Mouse (Mus musculus) midbrain, embryonic 10.5 days (tissue): ENCODE data around the gene Mustn1. TPM values are rescaled to one million over a fixed set of nuclear protein-coding genes. Genes with fewer than 3 reads are reported as not detected.

ENCODE experiments used
- DNase-seq: peaks from one replicate; pipeline ENCODE4 v3.0.0-alpha.2; 2017; ENCODE audit warnings: low spot score
- H3K27ac ChIP-seq: fragments of 300-500 bp; sonication (generic); replicated peaks from 2 replicates; pipeline ENCODE4 v1.5.1; 2016; ENCODE audit warnings: mild to moderate bottlenecking
- H3K27me3 ChIP-seq: fragments of 300-500 bp; sonication (generic); 2 replicates; pipeline ENCODE4 v1.6.1; 2016; ENCODE audit warnings: low read depth, mild to moderate bottlenecking; ENCODE audit not compliant: poor library complexity, severe bottlenecking
- H3K36me3 ChIP-seq: fragments of 300-500 bp; sonication (generic); 2 replicates; pipeline ENCODE4 v1.6.1; 2016; ENCODE audit warnings: mild to moderate bottlenecking, moderate library complexity
- H3K4me1 ChIP-seq: fragments of 300-500 bp; sonication (generic); 2 replicates; pipeline ENCODE4 v1.6.1; 2016
- H3K4me3 ChIP-seq: fragments of 300-500 bp; sonication (generic); 2 replicates; pipeline ENCODE4 v1.5.1; 2016; ENCODE audit warnings: mild to moderate bottlenecking, moderate library complexity
- H3K9me3 ChIP-seq: fragments of 300-500 bp; sonication (generic); replicated peaks from 2 replicates; pipeline ENCODE4 v1.6.1; 2016; ENCODE audit warnings: mild to moderate bottlenecking
- WGBS: fragments of 180-500 bp; shearing (Covaris S2); methylation state at CpG from one replicate; pipeline ENCODE4 v1.1.7; 2016; 5-methylcytosine and 5-hydroxymethylcytosine counted together
- polyA plus RNA-seq: library from polyadenylated mRNA; unstranded; fragments of >200 nt; fragmentation: Nextera tagmentation; extraction: Ambion mirVana; gene quantifications from 2 replicates; pipeline ENCODE4 v1.2.1, GENCODE M21; 2016

Mustn1 gene
- polyA plus RNA-seq = 0.19 and 0.46 TPM in 2 replicates

DNA sequence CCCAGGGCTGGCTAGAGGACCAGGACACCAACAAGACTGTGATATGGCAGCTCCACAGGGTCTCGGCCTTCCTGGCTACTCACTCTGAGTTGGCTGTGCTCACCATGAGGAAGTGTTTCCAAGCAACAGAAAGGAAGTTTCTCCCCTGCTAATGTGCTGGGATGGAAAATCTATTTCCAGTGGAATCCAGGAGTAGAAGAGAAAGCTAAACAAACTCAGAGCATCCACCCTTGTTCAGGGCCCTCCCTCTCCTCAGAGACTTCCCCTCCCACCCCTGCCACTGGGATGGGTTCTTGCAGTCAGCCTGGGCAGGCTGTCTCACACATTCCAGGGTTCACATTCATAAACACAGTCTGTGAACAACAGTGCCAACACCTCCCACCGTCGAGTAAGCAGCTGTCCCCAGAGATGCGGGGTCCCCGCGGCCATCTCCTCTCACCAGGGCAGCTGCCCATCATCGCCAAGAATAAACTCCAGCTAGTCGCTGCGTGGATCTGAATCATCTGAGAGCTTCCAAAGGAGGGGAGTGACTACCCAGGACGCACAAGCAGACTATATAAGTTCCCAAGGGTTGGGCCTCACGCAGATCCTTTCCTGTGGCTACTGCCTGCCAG is at the start of gene Mustn1:
Gene Mustn1 (plus strand): TSS at position 243 of the 614 bp plus-strand sequence.
- no peak within 1 kb of the TSS for H3K27ac ChIP-seq
- 79% methylated on average over 11 of the region's 11 CpGs for WGBS
- H3K9me3 ChIP-seq = no peaks in the 10 kb centered on the region

DNA sequence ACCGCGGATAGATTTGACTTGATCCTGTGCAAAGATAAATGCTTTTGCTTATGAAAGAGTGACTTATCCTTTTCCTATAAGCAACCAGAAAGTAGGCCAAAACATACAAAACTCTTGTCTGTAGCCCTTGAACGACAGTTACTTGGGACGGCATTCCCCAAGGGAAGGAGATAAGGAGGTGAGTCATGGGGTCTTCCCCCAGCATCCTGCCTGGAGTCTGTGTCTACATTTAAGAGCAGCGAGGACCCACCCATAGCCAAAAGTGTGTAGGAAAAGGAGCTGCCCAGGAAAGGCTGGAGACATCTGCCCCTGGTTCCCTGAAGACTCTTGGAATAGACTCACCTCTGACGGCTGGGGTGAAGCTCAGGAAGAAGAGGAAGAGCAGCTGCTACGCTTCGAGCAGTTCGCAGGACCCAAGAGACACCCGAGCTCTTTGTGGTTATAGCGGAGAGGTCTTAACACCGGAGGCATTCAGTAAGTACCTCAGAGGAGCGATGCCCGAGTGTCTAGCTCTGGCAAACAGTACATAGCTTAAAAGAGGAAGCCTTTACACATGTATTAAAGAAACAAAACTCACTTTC is 41.5 kb upstream of the Mustn1 start:
- peaks cover 35% of the 10 kb centered on the region for H3K36me3 ChIP-seq
- H3K4me3 ChIP-seq = no peak overlapping the region
- H3K27me3 ChIP-seq = no peaks in the 10 kb centered on the region
- no peaks in the 10 kb centered on the region for H3K4me1 ChIP-seq
- WGBS = 95% methylated on average over 14 of the region's 14 CpGs
- H3K9me3 ChIP-seq = no peaks in the 10 kb centered on the region
- DNase-seq = no peak
- no peak overlapping the region for H3K27ac ChIP-seq

More for the DNA sequence above, at the start of gene Mustn1:
- peaks cover 23% of the 10 kb centered on the region for H3K36me3 ChIP-seq
- no peak for DNase-seq
- no peak within 1 kb of the TSS for H3K4me3 ChIP-seq
- peaks cover 5% of the 10 kb centered on the region for H3K4me1 ChIP-seq
- H3K27me3 ChIP-seq = no peaks in the 10 kb centered on the region

DNA sequence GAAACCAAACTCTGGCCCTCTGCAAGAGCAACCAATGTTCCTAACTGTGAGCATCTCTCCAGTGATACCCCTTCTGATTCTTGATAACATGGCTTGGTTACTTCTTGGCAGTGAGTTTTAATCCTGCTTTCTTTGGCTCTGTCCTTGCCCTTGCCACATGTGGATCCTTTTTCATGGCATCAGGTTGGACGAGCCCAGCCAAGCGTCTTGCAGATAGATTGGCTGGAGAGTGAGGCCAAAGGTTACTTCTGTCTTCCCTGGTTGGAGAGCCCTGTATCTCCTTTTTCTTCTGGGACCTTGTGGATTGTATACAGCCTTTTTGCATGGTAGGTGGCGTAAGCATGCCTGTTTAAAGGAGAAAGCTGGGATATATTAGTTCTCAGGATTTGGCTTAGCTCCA is 35.3 kb upstream of the Mustn1 start:
- Histone ChIP-seq H3K4me3 (no peak overlapping the region), H3K36me3 (peaks cover 17% of the 10 kb centered on the region), H3K27me3 (no peaks in the 10 kb centered on the region), H3K9me3 (no peaks in the 10 kb centered on the region), H3K4me1 (no peaks in the 10 kb centered on the region), H3K27ac (no peak overlapping the region)
- DNase-seq = no peak
- 90% methylated on average over 3 of the region's 3 CpGs for WGBS

DNA sequence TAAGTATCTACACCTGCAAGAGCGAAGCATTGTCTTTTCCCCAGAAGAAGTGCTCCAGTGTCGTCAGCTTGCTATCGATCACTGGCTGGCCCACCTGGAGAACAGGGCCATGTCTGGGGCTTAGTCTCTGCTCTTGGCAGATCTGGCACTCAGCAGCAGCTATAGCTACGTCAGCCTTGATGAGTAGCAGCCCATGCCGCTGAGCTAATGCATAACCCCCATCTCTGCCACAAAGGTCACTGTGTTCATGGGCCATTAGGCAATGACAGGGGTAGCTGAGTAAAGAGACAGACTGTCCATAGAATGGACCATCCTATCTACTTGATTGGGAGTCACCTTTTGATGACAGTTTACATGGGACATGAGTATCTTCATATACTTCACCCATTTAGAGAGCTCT is 28.5 kb upstream of the Mustn1 start:
- H3K9me3 ChIP-seq = no peaks in the 10 kb centered on the region
- WGBS = 95% methylated on average over 5 of the region's 5 CpGs

DNA sequence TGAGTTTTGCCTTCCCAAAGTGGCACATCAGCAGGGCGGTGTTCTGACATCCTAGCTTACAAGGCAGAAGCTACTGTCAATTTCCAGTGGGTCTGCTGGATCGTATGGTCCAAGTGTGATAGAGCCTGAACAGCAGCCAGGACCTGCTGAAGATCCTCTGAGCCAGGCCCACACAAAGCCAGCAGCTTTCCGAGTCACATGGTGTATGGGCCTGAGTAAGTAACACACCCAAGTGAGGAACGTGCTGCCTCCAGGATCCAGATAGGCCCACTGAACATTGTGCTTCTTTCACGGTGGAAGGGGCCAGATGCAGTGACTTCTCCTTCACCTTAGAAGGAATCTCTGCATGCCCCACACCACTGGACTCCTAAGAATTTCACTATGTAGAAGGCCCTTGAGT is 26.7 kb upstream of the Mustn1 start:
- Histone ChIP-seq H3K27ac (no peak overlapping the region), H3K4me1 (no peaks in the 10 kb centered on the region), H3K27me3 (no peaks in the 10 kb centered on the region), H3K4me3 (no peak overlapping the region), H3K9me3 (no peaks in the 10 kb centered on the region), H3K36me3 (no peaks in the 10 kb centered on the region)
- WGBS = 91% methylated on average over 5 of the region's 5 CpGs
- no peak for DNase-seq

More for the DNA sequence above, 28.5 kb upstream of the Mustn1 start:
- Histone ChIP-seq H3K36me3 (0 out of 2 replicates have a peak, but pooled peaks cover 3% of the 10 kb centered on the region), H3K4me1 (no peaks in the 10 kb centered on the region), H3K27me3 (no peaks in the 10 kb centered on the region), H3K4me3 (no peak overlapping the region), H3K27ac (no peak overlapping the region)
- DNase-seq = no peak

DNA sequence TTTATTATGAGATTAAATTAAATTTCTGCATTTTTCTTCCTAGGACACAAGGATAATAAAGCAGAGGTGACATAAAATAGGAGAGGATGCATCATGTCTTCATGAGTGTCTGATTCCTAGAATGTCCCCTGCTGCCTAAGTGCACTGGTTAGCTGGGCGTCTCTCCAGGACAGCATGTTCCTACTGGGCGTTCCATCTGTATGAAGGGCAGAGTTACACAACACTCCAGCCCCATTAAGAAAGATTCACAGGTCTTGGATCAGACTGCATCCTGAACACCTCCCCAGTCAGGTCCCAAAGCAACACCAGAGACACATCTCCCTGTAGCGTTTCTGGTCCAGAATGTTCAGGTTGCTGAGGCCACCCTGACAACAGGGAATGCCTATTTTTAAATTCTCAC is 23.7 kb upstream of the Mustn1 start:
- no peaks in the 10 kb centered on the region for H3K4me1 ChIP-seq
- H3K9me3 ChIP-seq = no peaks in the 10 kb centered on the region
- H3K4me3 ChIP-seq = no peak overlapping the region
- H3K36me3 ChIP-seq = no peaks in the 10 kb centered on the region
- DNase-seq = no peak
- no peaks in the 10 kb centered on the region for H3K27me3 ChIP-seq
- H3K27ac ChIP-seq = no peak overlapping the region
- 94% methylated on average over 3 of the region's 3 CpGs for WGBS

DNA sequence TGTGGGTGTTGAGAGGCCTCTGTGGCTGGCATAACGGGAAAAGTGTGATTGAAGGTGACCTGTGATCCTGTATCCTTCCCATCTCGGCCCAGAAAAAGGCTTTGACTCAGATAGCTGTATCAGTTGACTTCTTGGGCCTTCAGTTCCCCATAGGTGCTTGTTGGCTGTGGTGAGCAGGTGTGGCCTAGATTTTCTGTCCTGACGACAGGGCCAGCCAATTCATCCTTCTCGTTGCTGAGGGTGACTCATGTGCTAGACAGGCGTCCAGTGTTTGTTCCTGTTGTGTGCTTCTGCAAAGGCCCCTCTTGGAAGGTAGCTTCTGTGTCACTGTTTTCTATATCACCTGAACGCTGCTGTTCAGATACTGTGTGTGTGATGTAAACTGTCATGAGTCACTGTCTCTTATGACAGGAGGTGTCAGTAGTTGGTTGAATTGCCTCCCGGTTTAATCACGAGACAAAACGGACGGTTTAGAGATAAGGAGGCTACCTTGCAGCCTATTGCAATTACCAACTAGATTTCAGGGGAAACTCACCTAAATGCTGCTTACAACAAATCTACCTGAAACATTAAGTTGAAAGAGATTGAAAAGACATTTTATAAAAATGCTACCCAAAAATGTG is 22.0 kb upstream of the Mustn1 start:
- no peak for DNase-seq
- no peaks in the 10 kb centered on the region for H3K9me3 ChIP-seq
- no peaks in the 10 kb centered on the region for H3K4me1 ChIP-seq
- H3K27ac ChIP-seq = no peak overlapping the region
- no peak overlapping the region for H3K4me3 ChIP-seq
- 92% methylated on average over 10 of the region's 10 CpGs for WGBS
- no peaks in the 10 kb centered on the region for H3K27me3 ChIP-seq
- H3K36me3 ChIP-seq = no peaks in the 10 kb centered on the region

DNA sequence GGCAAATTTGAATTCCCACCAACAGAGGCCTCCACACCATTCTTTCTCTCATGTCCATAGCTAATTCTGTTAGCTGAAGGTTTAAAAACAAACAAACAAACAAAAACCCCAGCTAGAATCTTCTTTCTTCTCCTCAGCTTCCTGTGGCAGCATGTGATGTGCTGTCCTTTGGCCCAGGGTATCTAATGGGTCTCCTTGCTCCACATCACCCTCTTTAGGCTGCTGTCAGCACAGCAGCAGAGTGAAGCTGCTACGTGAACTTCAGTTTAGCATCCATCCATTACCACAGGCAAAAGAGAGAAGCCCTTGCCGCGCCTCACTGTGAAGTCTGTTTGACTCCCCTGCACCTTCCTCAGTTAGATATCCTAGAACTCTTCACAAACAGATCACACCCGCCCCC is 21.0 kb upstream of the Mustn1 start:
- H3K27ac ChIP-seq = no peak overlapping the region
- DNase-seq = no peak
- H3K9me3 ChIP-seq = no peaks in the 10 kb centered on the region
- H3K36me3 ChIP-seq = no peaks in the 10 kb centered on the region
- 83% methylated on average over 4 of the region's 4 CpGs for WGBS
- H3K27me3 ChIP-seq = no peaks in the 10 kb centered on the region
- no peaks in the 10 kb centered on the region for H3K4me1 ChIP-seq
- H3K4me3 ChIP-seq = no peak overlapping the region

DNA sequence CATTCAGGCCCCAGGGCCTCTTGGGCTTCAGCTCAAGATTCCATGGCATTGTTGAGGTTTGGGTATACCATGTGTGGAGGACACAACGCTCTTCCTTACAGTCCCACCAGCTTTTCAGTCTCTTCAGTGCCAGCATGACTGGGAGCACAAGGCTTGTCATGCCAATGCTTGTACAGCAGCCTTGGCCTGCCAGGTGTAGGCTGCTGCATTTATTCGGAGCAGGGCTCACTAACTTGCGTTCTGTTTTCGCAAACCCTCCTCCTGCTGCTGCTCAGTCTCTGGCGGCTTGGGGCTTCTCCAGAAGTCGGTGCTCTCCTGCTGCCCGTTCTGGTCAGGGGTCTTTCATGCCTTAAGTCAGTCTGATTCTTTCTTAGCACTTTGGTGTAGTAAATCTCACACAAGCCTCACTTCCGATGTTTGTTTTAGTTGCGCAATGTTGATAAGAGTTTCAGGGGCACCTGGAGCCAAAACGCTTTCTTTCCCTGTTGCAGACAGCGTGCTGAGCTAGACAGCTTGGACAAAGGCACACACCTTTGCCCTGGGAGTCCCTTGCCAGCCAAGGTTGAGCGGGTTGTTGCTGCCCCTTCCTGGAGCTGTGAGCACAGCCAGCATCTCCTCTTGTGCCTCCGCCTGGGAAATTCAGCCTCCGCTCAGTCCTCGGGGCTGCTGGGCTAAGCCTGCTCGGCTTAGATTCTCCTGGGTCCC is 17.4 kb upstream of the Mustn1 start:
- H3K9me3 ChIP-seq = no peaks in the 10 kb centered on the region
- no peak for DNase-seq
- 82% methylated on average over 16 of the region's 16 CpGs for WGBS
- no peaks in the 10 kb centered on the region for H3K4me1 ChIP-seq
- no peaks in the 10 kb centered on the region for H3K27me3 ChIP-seq
- H3K27ac ChIP-seq = no peak overlapping the region
- no peak overlapping the region for H3K4me3 ChIP-seq
- peaks cover 15% of the 10 kb centered on the region for H3K36me3 ChIP-seq

DNA sequence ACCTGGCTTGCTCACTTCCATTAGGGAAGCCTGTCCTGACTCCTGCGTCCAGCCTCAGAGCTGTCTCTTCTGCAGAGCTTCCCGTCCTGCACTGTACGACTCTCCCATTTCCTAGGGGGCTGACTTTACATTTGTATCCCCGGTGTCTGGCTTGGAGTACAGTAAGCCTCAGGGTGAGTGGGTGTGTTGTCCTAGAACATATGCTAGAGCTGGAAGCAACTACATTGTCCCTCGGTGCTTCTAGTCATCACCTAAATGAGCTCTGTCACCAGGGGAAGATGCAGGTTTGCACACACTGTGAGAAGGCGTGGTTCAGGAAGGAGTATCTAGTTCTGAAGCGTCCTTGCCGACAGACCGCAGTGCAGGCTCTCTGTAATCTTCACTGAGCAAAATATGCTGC is 16.6 kb upstream of the Mustn1 start:
- 93% methylated on average over 9 of the region's 9 CpGs for WGBS
- H3K9me3 ChIP-seq = no peaks in the 10 kb centered on the region
- H3K36me3 ChIP-seq = peaks cover 16% of the 10 kb centered on the region
- DNase-seq = no peak
- no peaks in the 10 kb centered on the region for H3K4me1 ChIP-seq
- no peak overlapping the region for H3K4me3 ChIP-seq
- H3K27me3 ChIP-seq = no peaks in the 10 kb centered on the region
- no peak overlapping the region for H3K27ac ChIP-seq

DNA sequence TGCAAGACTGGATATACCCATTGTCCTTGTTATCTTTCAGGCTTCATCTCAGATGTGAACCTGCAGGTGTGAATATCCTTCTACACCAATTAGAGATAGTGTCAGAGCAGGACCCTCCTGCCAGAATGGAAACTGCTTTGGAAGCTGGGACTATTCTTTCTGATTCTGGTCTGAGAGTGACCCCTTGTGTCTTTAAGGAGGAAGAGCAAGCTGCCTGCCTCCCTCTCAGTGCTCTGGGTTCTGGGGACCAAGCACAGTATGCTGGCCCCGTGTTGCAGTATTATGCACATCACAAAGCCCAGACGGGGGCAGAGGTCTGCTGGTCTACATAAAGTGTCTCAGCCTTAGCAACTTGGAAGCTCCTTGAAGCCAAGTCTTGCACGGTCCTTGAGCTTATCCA is 13.7 kb upstream of the Mustn1 start:
- DNase-seq = no peak
- 68% methylated on average over 3 of the region's 3 CpGs for WGBS

DNA sequence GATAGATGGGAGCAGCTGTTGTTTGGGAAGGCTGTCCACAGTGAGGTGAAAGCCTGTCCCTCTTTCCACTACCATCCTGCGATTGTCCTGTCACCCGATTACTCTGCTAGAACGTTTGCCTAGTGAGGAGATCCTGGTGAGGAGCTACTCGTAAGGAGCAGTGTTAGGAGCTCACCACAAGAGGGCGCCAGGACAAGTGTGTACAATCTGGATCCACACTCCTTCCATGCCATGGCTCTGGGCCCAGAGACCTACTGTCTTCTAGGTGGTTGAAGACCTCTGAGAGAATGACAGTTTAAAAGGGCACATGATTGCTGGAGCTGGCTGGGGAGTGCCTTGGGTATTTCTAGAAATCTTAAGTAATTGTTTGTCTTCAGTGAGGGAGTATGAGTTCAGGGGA is 12.0 kb upstream of the Mustn1 start:
- DNase-seq = peak; percentile 69
- H3K36me3 ChIP-seq = peaks cover 36% of the 10 kb centered on the region
- no peaks in the 10 kb centered on the region for H3K9me3 ChIP-seq
- H3K4me3 ChIP-seq = no peak overlapping the region
- H3K27ac ChIP-seq = no peak overlapping the region
- 42% methylated on average over 5 of the region's 5 CpGs for WGBS
- no peaks in the 10 kb centered on the region for H3K4me1 ChIP-seq
- no peaks in the 10 kb centered on the region for H3K27me3 ChIP-seq

More for the DNA sequence above, 13.7 kb upstream of the Mustn1 start:
- Histone ChIP-seq H3K4me3 (no peak overlapping the region), H3K4me1 (no peaks in the 10 kb centered on the region), H3K36me3 (peaks cover 24% of the 10 kb centered on the region), H3K9me3 (no peaks in the 10 kb centered on the region), H3K27me3 (no peaks in the 10 kb centered on the region), H3K27ac (no peak overlapping the region)

DNA sequence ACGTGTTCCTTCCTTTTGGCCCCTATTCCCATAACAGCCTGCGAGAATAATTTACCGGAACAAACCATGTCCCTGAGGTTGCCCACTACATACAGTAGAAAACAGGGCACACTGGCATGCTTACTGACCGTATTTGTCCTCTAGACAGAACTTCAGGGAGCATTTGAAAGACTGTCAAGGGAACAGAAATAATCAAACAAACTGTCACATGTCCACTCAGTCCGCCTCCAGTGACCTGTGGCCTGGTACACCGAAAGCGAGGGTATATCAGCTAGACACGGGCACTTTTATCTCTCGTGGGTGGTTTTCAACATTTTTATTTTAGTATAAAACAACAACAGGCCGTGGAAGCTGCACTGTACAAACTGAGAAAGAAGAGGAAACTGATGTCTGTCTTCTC is 10.2 kb upstream of the Mustn1 start:
- WGBS = 93% methylated on average over 10 of the region's 10 CpGs
- no peak overlapping the region for H3K27ac ChIP-seq
- H3K36me3 ChIP-seq = peaks cover 52% of the 10 kb centered on the region
- no peaks in the 10 kb centered on the region for H3K4me1 ChIP-seq
- DNase-seq = no peak
- no peak overlapping the region for H3K4me3 ChIP-seq
- no peaks in the 10 kb centered on the region for H3K27me3 ChIP-seq
- H3K9me3 ChIP-seq = no peaks in the 10 kb centered on the region
